Mouse (Mus musculus) liver, embryonic 12.5 days (tissue): ENCODE measurements at regions not wholly inside any gene's neighbourhood (a gene's known extent, or its start where the extent isn't known, plus 50 kb on each side); places are given as distances from the start of the nearest gene placed in this dataset.

Source experiments
- ATAC-seq: fragments of 200-750 bp; cut with Nextera tagmentation; 2 replicates; pipeline ENCODE4 v1.8.0; 2017; ENCODE audit warnings: moderate number of reproducible peaks, mild to moderate bottlenecking, moderate library complexity
- H3K27ac ChIP-seq: fragments of 300-500 bp; sonication (generic); 2 replicates; pipeline ENCODE4 v1.5.1; 2016; ENCODE audit warnings: mild to moderate bottlenecking
- H3K27me3 ChIP-seq: fragments of 300-500 bp; sonication (generic); replicated peaks from 2 replicates; pipeline ENCODE4 v1.6.1; 2016; ENCODE audit warnings: mild to moderate bottlenecking, moderate library complexity
- H3K36me3 ChIP-seq: fragments of 300-500 bp; sonication (generic); 2 replicates; pipeline ENCODE4 v1.6.1; 2016; ENCODE audit warnings: mild to moderate bottlenecking, moderate library complexity
- H3K4me1 ChIP-seq: fragments of 300-500 bp; sonication (generic); 2 replicates; pipeline ENCODE4 v1.6.1; 2016
- H3K4me2 ChIP-seq: fragments of 300-500 bp; sonication (generic); 2 replicates; pipeline ENCODE4 v1.6.1; 2016; ENCODE audit warnings: mild to moderate bottlenecking, moderate library complexity
- H3K4me3 ChIP-seq: fragments of 300-500 bp; sonication (generic); 2 replicates; pipeline ENCODE4 v1.5.1; 2016; ENCODE audit warnings: mild to moderate bottlenecking, moderate library complexity
- H3K9ac ChIP-seq: fragments of 300-500 bp; sonication (generic); 2 replicates; pipeline ENCODE4 v1.6.1; 2016; ENCODE audit warnings: mild to moderate bottlenecking, moderate library complexity
- H3K9me3 ChIP-seq: fragments of 300-500 bp; sonication (generic); replicated peaks from 2 replicates; pipeline ENCODE4 v1.6.1; 2016; ENCODE audit warnings: mild to moderate bottlenecking, moderate library complexity
- WGBS: fragments of 180-500 bp; shearing (Covaris S2); methylation state at CpG from one replicate; pipeline ENCODE4 v1.1.7; 2016; ENCODE audit not compliant: insufficient replicate concordance; 5-methylcytosine and 5-hydroxymethylcytosine counted together

GRCm38 (mm10) chr1:143860319-143860718, 83.2 kb downstream of the Uchl5 start:
- H3K9ac ChIP-seq: no peak overlapping the region
- no peak for ATAC-seq
- H3K4me2 ChIP-seq: no peak overlapping the region
- H3K36me3 ChIP-seq: no peaks in the 10 kb centered on the region
- no peak overlapping the region for H3K4me3 ChIP-seq
- no peaks in the 10 kb centered on the region for H3K9me3 ChIP-seq
- H3K27me3 ChIP-seq: no peaks in the 10 kb centered on the region
- no peaks in the 10 kb centered on the region for H3K4me1 ChIP-seq
- 67% methylated on average over 10 of the region's 10 CpGs for WGBS
- no peak overlapping the region for H3K27ac ChIP-seq

GRCm38 (mm10) chr1:143858532-143858931, 81.5 kb downstream of the Uchl5 start:
- Histone ChIP-seq H3K27me3 (no peaks in the 10 kb centered on the region), H3K9ac (no peak overlapping the region), H3K9me3 (no peaks in the 10 kb centered on the region), H3K4me3 (no peak overlapping the region), H3K36me3 (no peaks in the 10 kb centered on the region), H3K27ac (no peak overlapping the region), H3K4me2 (no peak overlapping the region), H3K4me1 (no peaks in the 10 kb centered on the region)
- ATAC-seq: no peak
